Mouse (Mus musculus): ENCODE measurements at regions not wholly inside any gene's neighbourhood (a gene's known extent, or its start where the extent isn't known, plus 50 kb on each side); places are given as distances from the start of the nearest gene placed in this dataset.

GRCm38 (mm10) chr1:95762244-95762643 is 94.9 kb upstream of the St8sia4 start:
- DNase-seq (ENCODE audit: low spot score in 2 of 2) = peak; percentile 5 to 6

DNA sequence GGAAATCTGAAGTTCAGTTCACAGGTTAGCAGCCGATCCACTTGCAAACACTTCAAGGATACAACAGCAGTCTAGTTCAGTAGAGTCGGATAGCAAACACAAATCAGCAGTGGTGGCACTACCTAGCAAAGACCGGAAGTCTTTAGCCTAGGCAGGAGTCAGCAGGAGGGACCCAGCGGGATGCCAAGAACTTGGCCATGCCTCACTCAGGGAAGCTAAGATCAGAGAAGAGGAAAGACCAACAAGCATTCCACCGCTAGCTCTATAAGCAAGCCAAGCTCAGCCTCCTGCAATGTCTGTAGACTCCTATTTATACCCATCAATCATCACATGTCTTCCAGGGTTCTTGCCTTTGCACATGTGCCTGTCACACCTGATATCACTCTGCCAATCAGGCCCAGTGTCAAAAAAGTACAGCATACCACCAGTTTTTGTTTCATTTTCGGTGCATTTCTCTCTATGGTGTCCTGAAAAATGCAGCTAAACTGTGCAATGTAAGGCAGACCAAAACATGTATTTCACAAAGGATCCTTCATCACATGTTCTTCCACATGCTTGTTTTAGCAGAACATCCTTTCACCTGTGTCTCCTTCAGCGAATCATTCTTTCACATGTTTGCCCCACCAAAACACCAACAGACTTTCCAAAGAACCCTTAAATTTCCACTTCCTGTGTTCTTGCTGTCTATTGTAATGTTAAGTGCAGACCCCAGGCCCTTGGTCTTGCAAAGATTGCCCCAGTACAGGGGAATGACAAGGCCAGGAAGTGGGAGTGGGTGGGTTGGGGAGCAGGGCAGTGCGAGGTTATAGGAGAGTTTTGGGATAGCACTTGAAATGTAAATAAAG is 86.9 kb upstream of the St8sia4 start:
- DNase-seq (ENCODE audit: low spot score in 2 of 2) = no peak

DNA sequence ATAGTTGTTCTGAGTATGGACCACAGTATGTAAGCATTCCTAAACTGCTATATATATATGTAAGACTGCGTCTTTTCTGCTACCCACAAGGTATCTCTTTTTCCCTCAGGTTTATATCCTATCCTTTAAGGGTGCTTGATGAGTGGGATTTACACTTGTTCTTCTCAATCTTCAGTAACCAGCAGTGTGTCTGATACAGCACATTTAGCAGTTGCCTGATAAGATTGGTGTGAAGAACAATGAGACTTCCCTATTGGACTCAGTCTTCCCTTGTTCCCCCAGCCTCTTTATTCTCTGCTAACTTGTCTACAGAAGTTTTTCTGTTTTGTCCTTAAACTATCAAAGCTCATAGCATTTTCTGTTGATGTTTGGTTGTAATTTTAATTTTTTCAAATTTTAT is 86.1 kb upstream of the St8sia4 start:
- no peak for DNase-seq (ENCODE audit: low spot score in 2 of 2)

- no peak for DNase-seq (ENCODE audit: low spot score in 2 of 2)
These were observed 81.6 kb upstream of the St8sia4 start for GRCm38 (mm10) chr1:95748940-95749339.

- no peak for DNase-seq (ENCODE audit: low spot score in 2 of 2)
These were observed 79.9 kb upstream of the St8sia4 start for GRCm38 (mm10) chr1:95747287-95747686.

DNA sequence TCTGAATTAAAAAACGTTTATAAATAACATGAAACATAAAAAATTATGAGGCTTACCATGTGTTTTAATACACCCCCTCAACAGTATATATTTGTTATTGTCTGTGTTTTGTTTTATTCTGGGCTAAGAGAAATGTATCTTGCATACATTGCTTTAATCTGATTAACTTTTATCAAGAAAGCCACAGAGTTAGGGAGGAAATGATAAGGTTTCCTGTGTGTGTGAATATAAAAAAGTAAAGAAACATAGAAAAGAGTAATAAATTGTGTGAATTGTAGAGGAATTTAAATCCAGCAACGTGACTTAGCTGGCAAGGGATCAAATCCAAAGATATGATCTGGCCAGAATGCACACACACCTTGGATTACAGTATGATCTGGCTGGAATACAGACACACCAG is 77.1 kb upstream of the St8sia4 start:
- DNase-seq (ENCODE audit: low spot score in 2 of 2) = no peak

GRCm38 (mm10) chr1:95743334-95743733 is 76.0 kb upstream of the St8sia4 start:
- DNase-seq (ENCODE audit: low spot score in 2 of 2) = no peak

GRCm38 (mm10) chr1:95719449-95719848 is 52.1 kb upstream of the St8sia4 start:
- no peak for DNase-seq (ENCODE audit: low spot score in 2 of 2)

DNA sequence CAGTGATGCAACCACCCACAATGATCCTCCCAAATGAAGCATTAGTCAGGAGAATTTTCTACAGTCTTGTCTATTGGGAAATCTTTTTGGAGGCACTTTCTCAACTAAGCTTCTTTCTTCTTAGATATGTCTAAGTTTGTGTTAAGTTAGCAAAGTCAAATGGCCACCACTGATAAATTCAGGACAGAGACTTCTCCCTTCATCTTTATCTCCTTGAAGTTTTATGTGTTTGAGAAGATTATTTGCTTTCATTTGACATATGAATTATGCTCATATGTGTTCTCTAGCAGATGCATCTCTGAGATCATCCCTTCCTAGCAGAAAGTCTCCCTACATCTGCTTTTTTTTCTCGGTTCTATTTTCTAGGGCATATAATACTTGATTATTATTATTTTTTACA is 51.4 kb upstream of the St8sia4 start:
- DNase-seq (ENCODE audit: low spot score in 2 of 2) = no peak
